Mouse (Mus musculus) kidney, adult 18-20 months (tissue): ENCODE results near the gene BC035044.
"Not testable (repeated sequence)": the region's sequence is repeated elsewhere in the genome, so short reads cannot be mapped to it uniquely, and the experiment has no call there.

Experiments used
- DNase-seq: peaks from one replicate; pipeline ENCODE4 v3.0.0; 2021

Gene BC035044

DNA sequence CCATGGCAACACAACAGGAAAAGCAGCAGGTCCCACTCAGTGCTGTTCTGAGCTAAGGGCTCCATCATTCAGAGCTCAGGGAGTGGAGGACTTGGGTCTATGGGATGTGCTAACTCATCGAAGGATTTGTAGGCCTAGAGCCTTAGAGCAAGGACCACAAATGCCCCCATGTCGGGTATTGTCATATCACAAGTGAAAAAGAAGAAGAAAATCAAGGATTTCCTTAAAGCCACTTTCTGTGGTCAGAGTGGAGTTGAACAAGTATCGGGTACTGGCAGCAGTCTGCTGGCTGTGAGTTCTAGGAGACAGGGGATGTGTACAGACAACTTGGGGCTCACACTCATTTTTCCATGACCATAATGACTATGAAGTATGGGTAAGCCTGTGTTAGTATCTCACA lies 64.1 kb downstream of the BC035044 start:
- DNase-seq: no peak

DNA sequence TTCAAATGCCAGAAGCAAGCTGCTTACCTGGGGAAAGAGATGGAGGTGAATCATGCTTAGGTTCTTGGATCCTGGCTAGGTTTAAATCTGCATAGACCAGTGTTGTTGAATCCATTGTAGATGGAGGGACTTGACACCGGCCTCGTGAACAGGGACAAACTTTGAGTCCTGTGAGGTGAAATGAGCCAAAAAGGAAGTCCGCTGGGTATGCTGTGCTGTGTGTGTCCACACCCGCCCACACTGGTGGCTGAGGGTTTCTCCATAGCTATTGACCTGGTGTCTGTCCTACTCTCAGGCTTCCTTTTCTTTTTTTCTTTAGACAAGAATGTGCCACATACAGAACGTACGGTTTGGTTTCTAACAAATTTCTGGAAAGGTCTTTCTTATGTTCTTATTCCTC lies 64.8 kb downstream of the BC035044 start, which contains the start of the genes Gm44511 and Klrb1b:
TSS of gene Gm44511 (minus strand) at position 184 of the 400 bp plus-strand sequence.
TSS of gene Klrb1b (minus strand) at position 200 of the 400 bp plus-strand sequence.
- DNase-seq: no peak

DNA sequence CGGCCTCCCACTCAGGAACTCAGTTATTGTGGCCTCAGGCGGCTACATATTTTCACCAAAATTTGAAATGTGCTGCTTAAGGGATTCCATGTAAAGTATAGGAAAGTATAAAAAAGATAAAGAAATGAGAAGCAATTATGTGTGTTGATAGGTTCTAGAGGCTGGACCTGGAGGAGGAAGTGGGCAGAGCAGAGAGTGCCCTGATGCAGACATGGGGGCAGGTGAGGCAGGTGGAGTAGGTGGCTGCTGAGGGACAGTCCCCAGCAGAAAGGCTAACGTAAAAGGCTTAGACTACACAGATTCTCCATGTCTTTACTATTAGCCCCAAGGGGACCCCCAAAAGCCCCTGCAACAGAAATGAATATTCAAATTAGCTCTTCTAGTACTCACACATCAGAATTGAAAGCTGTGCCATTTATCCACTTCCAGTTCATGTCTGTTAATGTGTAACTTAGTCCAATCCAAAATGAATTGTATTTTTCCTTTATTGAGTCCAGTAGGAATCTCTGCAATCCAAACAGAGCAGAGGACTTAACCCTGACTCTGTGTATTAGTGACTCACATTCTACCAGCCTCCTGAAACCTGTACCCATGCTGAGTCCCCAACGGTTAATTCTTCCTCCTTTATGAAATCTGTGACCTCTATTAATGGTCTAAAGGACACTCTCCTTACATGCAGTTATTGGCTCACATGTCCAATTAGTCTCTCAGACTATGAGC lies 72.7 kb downstream of the BC035044 start:
- DNase-seq: no peak

DNA sequence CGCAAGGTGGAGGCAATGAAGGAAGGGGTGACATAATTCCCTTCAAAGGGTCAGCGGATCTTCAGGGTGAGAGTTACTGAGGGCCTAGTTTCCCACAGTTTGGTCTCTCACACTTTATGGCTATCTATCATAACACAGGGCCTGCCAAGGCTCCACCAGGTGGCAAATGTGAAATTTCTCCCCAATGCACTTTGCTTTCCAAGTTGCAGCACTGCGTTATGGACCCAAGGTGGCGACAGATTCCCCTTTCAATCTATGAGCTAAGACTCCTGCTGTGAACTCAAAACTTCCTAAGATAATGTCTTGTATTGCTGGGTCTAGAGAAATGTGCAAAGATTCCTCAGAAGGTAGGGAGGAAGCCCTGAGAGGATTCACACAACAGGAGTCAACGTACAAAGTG lies 82.4 kb downstream of the BC035044 start:
- peak; percentile 28 for DNase-seq

DNA sequence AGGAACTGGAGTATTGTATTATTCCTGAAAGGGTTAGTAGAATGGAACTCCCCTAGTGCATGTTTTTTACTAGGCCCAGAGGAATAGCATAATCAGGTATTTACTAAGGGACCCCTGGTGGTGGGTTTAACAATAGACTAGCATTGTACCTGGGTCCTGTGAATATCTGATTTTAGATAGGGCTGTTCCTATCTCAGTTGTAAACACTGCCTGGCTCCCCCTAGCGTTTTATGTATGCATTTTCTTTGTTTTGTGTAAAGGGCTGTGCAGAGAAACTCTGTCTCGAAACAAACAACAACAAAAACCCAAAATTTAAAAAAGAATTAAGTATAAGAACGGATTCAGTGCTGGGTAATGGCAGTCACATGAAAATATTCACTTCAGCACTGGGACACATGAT lies 83.9 kb downstream of the BC035044 start:
- no peak for DNase-seq

DNA sequence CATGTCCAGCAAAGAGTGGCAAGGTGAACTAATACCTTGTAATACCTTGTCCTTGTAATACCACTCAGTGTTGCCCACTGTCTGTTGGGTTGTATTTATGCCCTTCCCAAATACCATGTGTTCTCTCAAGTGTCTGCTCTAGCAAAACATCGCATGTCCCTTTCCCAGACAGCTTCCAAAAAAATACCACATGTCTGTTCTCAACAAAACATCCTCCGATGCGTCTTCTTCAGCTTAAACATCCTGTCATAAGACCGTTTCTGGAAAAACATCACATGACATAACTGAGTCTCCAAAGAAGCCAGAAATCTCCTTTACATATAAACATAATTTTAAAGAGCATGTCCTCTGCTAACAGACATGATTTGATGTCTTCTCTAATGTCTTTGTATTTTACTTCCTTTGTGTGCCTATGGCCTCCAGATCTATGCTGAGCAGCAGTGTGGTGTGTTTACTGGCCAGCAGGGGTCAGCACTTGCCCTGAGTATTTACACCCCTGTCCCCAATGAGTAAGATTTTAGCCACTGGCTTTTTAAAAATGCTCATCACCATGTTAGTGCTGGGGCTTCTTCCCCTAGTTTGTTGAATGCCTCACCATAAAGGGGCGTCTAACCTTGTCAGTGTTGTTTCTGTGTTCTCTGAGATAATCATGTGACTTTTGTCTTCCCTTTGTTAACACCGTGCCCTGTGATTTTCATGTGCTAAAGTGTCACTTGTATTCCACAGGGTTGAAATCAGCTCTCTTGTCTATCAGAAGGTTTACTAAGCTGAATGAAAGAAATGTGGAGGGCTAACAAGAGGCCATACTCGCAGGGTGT lies 85.9 kb downstream of the BC035044 start:
- DNase-seq: peak; percentile 68

DNA sequence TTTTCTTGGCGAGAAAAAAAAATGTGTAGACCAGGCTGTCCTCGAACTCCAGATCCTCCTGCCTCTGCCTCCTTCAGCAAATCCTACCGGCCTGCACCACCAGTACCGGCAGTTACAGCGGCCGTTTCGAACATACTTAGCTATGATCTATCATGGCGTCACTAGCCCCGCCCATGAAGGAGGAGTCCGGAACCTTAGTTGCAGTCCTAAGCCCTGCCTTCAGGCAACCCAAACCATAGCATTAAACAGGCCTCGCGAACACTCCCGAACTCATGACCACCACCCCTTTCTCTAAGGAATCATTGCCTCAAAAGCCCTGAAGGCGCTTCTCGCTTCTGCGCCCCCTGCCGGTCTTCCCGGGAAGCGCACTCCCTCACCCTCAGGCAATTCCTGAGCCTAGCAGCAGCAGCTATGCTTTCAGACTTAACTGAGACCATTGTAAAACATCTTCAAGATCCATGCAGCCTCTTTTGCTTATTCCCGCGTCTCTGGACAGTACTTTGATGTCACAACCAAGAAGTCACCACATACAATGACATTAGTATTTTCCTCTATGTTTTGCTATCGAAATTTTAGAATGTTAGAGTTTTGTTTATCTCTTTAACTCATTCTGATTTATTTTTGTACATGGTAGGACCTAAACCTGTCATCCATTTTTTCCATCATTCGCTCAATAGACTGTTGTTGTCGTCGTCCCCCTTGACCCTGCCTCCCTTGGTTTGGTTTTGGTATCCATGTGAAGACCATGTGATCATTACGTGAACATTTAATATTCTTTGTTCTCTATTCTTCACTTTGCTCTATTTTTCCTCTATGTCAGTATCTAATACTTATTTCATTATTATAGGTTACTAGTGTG lies 87.7 kb downstream of the BC035044 start:
- DNase-seq: peak; percentile 96

DNA sequence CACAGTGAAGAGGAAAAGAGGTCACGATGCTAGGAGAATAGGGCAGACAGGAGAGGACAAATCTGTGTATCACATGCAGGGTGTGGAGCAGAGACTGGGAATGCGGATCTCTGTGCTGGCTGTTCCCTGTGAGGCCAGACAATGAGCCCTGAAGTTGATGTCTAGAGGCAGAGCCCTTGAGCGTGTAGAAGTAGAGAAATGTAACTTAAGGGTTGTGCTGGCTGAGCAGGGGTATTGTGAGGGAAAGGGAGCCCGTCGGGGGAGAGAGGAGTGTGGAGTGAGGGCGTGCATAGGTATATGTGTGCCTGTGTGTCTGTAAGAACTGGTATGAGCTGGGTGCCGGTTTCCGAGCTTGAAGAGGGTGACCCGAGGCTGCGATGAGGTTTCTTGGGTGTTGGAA lies 88.4 kb downstream of the BC035044 start:
- no peak for DNase-seq

DNA sequence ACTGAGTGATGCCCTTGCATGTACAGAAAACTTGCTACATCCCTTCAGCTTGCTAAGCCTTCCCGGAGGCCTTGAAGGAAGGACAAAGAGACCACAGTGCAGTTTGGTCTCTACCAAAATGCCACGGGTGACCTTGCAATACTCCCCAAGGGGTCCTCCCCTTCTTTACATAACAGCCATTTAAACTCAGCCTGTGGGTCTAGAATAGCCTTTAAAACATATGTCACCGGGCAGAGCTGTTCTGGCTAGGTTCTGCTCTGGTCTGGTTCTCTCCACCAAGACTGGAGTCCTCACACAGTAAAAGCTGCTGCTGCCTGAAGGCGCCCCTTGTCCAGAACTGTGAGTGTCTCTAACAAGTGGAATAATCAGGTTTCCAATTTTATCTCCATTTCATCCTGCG lies 90.2 kb downstream of the BC035044 start:
- not testable (repeated sequence) for DNase-seq

DNA sequence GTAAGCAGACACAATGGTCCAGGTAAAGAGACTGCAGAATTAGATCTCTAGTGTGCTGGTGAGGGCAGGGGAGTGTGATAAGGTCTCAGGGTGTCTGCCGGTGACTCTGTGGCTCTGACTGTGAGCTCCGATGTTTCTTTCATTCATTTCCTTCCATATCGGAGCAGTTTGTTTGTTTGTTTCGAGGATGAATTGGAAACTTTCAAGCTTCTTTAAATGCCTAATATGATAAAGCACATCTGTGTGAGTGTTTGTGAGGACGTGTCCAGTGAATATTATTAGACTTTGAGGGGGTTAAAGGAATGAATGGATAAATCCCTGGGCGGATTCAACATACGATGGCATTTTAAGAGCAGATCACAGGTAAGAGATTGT lies 91.0 kb downstream of the BC035044 start:
- DNase-seq: no peak

DNA sequence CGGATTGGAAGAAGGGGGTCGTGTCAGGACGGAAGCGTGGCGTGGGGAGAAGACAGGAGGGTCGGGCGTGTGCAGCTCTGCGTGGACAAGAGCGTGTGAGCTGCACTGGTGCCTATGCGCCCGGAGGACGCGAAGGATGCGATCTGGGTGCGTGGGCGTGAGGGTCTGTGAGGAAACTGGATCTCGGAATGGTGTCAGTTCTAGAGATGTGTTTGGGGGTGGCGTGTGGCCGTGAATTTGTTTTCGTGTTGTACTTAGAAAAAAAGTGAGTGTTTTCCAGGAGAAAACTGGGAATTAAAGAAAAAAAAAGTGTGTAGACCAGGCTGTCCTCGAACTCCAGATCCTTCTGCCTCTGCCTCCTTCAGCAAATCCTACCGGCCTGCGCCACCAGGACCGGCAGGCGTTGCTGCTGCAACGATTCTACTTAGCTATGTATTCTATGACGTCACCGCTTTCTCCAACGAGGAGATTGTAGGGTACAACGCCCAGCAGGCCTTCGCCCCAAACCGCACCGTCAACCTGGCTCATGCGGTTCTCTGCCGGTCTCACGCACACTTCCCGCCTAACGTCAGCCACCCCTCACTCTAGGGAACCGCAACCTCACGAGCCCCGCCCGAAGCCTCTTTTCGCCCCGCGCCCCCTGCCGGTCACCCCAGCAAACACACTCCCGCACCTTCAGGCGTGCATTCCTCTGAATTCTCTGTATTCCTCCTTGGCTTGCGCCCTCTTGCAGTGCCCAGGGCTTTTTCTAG lies 91.6 kb downstream of the BC035044 start:
- peak; percentile 92 for DNase-seq
